Mouse (Mus musculus): ENCODE measurements at regions not wholly inside any gene's neighbourhood (a gene's known extent, or its start where the extent isn't known, plus 50 kb on each side); places are given as distances from the start of the nearest gene placed in this dataset.

DNA sequence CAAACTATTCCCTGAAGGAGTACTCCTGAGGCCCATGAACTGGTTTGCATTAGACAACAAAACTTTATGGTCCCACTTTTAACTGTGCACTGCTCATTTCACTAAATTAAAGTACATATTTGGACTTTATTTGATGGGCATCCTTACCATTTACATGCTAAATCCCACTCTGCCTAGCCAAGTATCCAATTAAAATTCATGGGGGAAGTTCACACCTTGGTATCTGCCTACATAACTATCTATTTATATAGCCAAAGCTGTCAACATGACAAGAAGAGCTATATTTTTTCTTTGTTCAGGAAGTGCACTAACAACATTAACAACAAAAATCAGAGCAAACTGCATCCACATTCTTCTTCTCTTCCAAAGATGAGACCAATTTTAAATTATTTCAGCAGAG is 317.7 kb upstream of the Nwd2 start:
- TF ChIP-seq MAZ (IDR thresholded peaks at IDR 0.05; ENCODE audit: low read depth, low read length) (no peak), POLR2A (IDR thresholded peaks at IDR 0.05; ENCODE audit: low read depth, low read length) (no peak), GABPA (IDR thresholded peaks at IDR 0.05; ENCODE audit: insufficient replicate concordance, low read depth, low read length) (no peak), CTCF (conservative IDR thresholded peaks at IDR 0.05 in 1 of 2, IDR thresholded peaks at IDR 0.05 in 1 of 2; ENCODE audit: low read depth in 2 of 2, low read length in 2 of 2) (no peak), POLR2AphosphoS2 (IDR thresholded peaks at IDR 0.05; ENCODE audit: low read depth, low read length) (no peak), MEF2A (IDR thresholded peaks at IDR 0.05; ENCODE audit: borderline replicate concordance, low read depth, low read length) (no peak), PAX5 (IDR thresholded peaks at IDR 0.05; ENCODE audit: low read length) (no peak)

All from CH12.LX (cell line).